Mouse (Mus musculus) intestine, postnatal 0 days (tissue): ENCODE measurements around the gene Nfatc2. TPM values are rescaled to one million over a fixed set of nuclear protein-coding genes. Genes with fewer than 3 reads are reported as not detected.

Experiments used
- ATAC-seq: fragments of 200-750 bp; cut with Nextera tagmentation; 2 replicates; pipeline ENCODE4 v1.8.0; 2017; ENCODE audit warnings: mild to moderate bottlenecking, moderate TSS enrichment, moderate library complexity
- H3K27ac ChIP-seq: fragments of 300-500 bp; sonication (generic); 2 replicates; pipeline ENCODE4 v1.5.1; 2014; ENCODE audit warnings: mild to moderate bottlenecking, low read depth, low read length, moderate library complexity
- H3K27me3 ChIP-seq: fragments of 300-500 bp; sonication (generic); replicated peaks from 2 replicates; pipeline ENCODE4 v1.6.1; 2014; ENCODE audit warnings: low read length, mixed read lengths; ENCODE audit not compliant: control insufficient read depth, insufficient read depth
- H3K36me3 ChIP-seq: fragments of 300-500 bp; sonication (generic); 2 replicates; pipeline ENCODE4 v1.6.1; 2014; ENCODE audit warnings: mild to moderate bottlenecking, moderate library complexity; ENCODE audit not compliant: control insufficient read depth, insufficient read depth
- H3K4me1 ChIP-seq: fragments of 300-500 bp; sonication (generic); replicated peaks from 2 replicates; pipeline ENCODE4 v1.6.1; 2014; ENCODE audit warnings: antibody characterized with exemption, low read length, mixed read lengths; ENCODE audit not compliant: control insufficient read depth, insufficient read depth
- H3K4me2 ChIP-seq: fragments of 300-500 bp; sonication (generic); replicated peaks from 2 replicates; pipeline ENCODE4 v1.6.1; 2014; ENCODE audit warnings: low read depth, mild to moderate bottlenecking, moderate library complexity
- H3K4me3 ChIP-seq: fragments of 300-500 bp; sonication (generic); 2 replicates; pipeline ENCODE4 v1.5.1; 2014; ENCODE audit warnings: low read depth, low read length
- H3K9ac ChIP-seq: fragments of 300-500 bp; sonication (generic); 2 replicates; pipeline ENCODE4 v1.6.1; 2014; ENCODE audit warnings: mild to moderate bottlenecking, low read depth, low read length
- H3K9me3 ChIP-seq: fragments of 300-500 bp; sonication (generic); 2 replicates; pipeline ENCODE4 v1.6.1; 2016; ENCODE audit warnings: mixed run types; ENCODE audit not compliant: control insufficient read depth
- CTCF ChIP-seq: sonication (generic); IDR thresholded peaks from 2 replicates; pipeline ENCODE4 v1.5.1; 2016; ENCODE audit warnings: low read depth, mild to moderate bottlenecking, control low read depth, antibody characterized with exemption, moderate library complexity
- WGBS: fragments of 180-500 bp; shearing (Covaris S2); extraction: QIAGEN DNeasy Blood & Tissue Kit; methylation state at CpG from one replicate; pipeline ENCODE4 v1.1.7; 2014; 5-methylcytosine and 5-hydroxymethylcytosine counted together
- polyA plus RNA-seq: library from polyadenylated mRNA; unstranded; fragments of >200 nt; fragmentation: Nextera tagmentation; extraction: Ambion mirVana; gene quantifications from 2 replicates; pipeline ENCODE4 v1.2.1, GENCODE M21; 2015

Nfatc2 gene
- polyA plus RNA-seq, 1 experiment from 2014 or later = 1.5 TPM

DNA sequence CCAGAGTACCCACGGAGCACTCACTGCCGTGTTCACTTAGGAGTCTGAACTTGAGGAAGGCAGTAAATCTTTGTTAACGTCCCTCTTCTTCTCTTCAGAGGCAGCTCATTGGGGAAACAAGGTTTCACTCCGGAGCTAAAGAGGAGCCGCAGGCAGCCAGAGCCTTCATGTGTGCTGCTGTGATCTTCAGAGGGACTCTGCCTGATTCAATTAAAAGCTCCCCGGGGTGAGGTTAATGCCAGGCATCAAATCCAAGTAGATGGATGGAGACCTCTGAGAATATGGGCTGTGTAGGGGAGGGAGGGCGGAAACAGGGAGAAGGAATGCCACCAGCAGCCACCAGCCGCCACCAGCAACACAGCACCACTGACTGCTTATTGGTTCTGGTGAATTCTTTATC lies 157.3 kb downstream of the Nfatc2 start:
- peaks cover 7% of the 10 kb centered on the region; the same call in 1 of the 2 replicates for H3K27me3 ChIP-seq
- ATAC-seq = no peak
- 44% methylated on average over 8 of the region's 8 CpGs for WGBS
- no peak overlapping the region for H3K27ac ChIP-seq
- no peaks in the 10 kb centered on the region for H3K36me3 ChIP-seq
- H3K9ac ChIP-seq = no peak overlapping the region
- no peak for TF ChIP-seq CTCF
- no peak overlapping the region for H3K4me3 ChIP-seq
- no peaks in the 10 kb centered on the region for H3K4me1 ChIP-seq
- H3K9me3 ChIP-seq = no peaks in the 10 kb centered on the region
- H3K4me2 ChIP-seq = no peak overlapping the region

DNA sequence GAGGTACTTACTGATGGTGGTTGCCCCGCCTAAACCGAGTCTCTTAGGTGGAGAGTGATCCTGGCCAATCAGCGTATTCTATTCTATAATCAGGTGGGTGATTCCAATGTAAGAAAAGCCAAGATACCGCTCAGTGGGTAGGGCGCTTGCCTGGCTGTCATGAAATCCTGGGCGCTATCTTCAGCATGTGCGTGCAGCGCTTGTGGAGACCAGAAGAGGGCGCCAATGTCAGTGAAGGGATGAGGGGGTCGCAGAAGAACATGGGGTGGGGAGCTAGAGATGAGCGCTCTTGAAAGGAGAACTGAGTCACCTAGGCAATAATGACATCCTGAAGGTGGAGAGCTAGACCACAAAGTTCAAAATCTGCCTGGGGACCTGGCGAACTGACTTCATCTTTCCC lies 160.0 kb downstream of the Nfatc2 start:
- Histone ChIP-seq H3K27me3 (peaks cover 7% of the 10 kb centered on the region; the same call in 1 of the 2 replicates), H3K4me2 (no peak overlapping the region), H3K4me3 (no peak overlapping the region), H3K27ac (no peak overlapping the region), H3K36me3 (no peaks in the 10 kb centered on the region), H3K9ac (no peak overlapping the region), H3K9me3 (no peaks in the 10 kb centered on the region), H3K4me1 (no peaks in the 10 kb centered on the region)
- ATAC-seq = no peak
- 90% methylated on average over 12 of the region's 12 CpGs for WGBS
- TF ChIP-seq CTCF = no peak

DNA sequence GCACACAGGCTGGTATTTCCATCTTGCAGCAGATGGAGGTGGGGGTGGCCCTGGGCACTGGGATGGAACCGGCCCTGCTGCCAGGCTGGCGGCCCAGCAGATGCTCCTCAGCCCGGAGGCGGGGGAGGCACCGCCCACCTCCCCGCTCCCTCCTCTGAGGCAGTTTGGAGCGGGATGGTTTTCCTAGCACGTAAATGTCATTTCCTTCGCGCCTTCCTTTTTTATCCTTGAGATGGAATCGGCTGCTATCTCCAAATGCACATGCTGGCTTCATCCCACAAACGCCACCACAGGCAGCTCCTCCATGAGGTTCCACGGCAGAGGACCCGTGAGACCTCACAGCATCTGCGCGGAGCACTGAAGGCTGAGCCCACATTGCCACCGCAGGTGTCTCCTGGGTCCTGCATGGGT lies 160.5 kb downstream of the Nfatc2 start:
- Histone ChIP-seq H3K4me2 (no peak overlapping the region), H3K9ac (no peak overlapping the region), H3K4me1 (no peaks in the 10 kb centered on the region), H3K27me3 (peaks cover 7% of the 10 kb centered on the region; the same call in 1 of the 2 replicates), H3K9me3 (no peaks in the 10 kb centered on the region), H3K36me3 (no peaks in the 10 kb centered on the region), H3K27ac (no peak overlapping the region), H3K4me3 (no peak overlapping the region)
- no peak for TF ChIP-seq CTCF
- 92% methylated on average over 17 of the region's 17 CpGs for WGBS
- no peak for ATAC-seq

DNA sequence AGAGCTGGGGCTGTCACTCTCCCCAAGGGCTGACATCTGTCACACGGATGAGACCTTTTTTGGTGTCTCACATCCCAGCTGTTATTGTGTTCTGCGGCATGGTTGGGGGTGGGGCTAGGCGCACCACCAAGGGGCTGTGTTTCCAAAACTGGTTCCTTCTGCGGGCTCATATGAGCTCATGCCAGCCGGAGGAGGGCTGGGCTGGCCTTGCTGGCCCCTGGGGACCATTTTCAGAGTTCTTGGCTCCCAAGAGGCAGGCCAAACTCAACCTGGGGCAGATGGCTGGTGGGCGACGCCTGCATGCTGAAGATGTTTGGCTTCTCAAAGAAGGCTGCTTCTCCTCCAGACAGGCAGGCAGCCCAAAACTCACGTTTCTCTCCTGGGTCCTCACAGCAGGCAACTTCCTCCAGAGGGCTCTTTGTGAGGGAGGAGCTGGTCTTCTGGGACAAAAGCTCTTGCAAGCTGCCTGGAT lies 162.4 kb downstream of the Nfatc2 start:
- Histone ChIP-seq H3K27me3 (no peaks in the 10 kb centered on the region), H3K36me3 (no peaks in the 10 kb centered on the region), H3K4me2 (no peak overlapping the region), H3K4me1 (no peaks in the 10 kb centered on the region), H3K9me3 (no peaks in the 10 kb centered on the region), H3K27ac (no peak overlapping the region), H3K9ac (no peak overlapping the region), H3K4me3 (no peak overlapping the region)
- no peak for ATAC-seq
- WGBS = 44% methylated on average over 8 of the region's 8 CpGs
- TF ChIP-seq CTCF = no peak

DNA sequence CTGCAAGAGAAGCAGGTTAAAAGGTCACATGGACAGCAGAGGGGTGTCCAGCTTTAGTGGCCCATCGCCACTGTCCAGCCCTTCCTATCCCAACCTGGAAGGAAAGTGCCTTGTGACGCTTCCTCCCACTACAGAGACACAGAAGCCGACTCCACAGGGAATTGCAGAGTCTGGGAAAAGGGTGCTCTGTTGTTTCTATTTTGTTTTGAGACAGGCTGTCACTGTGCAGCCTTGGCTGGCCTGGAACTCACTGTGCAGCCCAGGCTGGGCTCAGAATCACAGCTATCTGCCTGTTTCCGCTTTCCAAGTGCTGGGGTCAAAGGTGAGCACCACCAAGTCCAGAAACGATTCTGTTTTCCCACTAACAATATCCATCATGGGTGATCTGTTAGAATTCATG lies 167.3 kb downstream of the Nfatc2 start:
- no peak for ATAC-seq
- TF ChIP-seq CTCF = no peak

DNA sequence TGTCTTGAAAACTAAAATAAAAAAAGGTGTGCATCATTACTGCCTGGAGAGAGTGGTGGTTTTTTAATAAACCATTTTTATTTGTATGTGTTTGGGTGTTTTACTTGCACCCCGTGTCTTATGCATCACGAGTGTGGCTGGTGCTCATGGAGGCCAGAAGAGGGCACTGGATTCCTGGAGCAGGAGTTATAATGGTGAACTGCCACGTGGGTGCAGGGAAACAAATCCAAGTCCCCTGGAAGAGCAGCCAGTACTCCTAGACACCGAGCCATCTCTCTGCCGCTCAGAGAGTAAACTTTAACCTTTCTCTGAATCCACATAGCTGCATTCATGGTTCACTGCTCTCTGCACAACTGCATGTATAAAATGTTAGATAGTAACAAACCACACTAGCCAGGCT lies 168.1 kb downstream of the Nfatc2 start:
- Histone ChIP-seq H3K4me3 (no peak overlapping the region), H3K9ac (no peak overlapping the region), H3K9me3 (no peaks in the 10 kb centered on the region), H3K4me1 (no peaks in the 10 kb centered on the region), H3K36me3 (no peaks in the 10 kb centered on the region), H3K4me2 (no peak overlapping the region), H3K27ac (no peak overlapping the region), H3K27me3 (no peaks in the 10 kb centered on the region)
- peak; percentile 25; the same call in 1 of the 2 replicates for TF ChIP-seq CTCF
- ATAC-seq = no peak
- 56% methylated on average over 5 of the region's 5 CpGs for WGBS

More for the DNA sequence above, 167.3 kb downstream of the Nfatc2 start:
- no peak overlapping the region for H3K9ac ChIP-seq
- no peak overlapping the region for H3K4me3 ChIP-seq
- no peaks in the 10 kb centered on the region for H3K27me3 ChIP-seq
- H3K4me1 ChIP-seq = no peaks in the 10 kb centered on the region
- H3K36me3 ChIP-seq = no peaks in the 10 kb centered on the region
- 56% methylated on average over 5 of the region's 5 CpGs for WGBS
- no peak overlapping the region for H3K4me2 ChIP-seq
- no peak overlapping the region for H3K27ac ChIP-seq
- no peaks in the 10 kb centered on the region for H3K9me3 ChIP-seq

DNA sequence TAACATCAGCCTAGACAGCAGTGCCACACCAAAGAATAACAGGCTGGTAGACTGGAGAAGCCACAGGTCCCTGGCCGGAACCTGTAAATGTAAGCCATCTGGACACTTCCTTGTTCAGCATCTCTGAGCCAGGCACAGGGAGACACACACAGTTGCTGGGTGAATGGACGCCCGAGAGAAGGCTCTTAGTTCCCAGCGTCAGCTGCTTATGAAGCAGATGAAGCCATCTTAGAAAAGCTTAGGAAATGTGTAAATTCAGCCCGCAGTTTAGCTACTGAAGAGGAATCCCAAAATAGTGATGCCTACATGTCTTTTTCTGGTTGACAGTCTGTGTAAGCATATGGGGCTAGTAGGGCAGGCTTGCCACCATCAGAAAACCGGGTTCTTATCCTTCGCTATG lies 169.1 kb downstream of the Nfatc2 start:
- ATAC-seq = no peak
- Histone ChIP-seq H3K4me2 (no peak overlapping the region), H3K27ac (no peak overlapping the region), H3K9me3 (no peaks in the 10 kb centered on the region), H3K36me3 (no peaks in the 10 kb centered on the region), H3K27me3 (no peaks in the 10 kb centered on the region), H3K4me1 (no peaks in the 10 kb centered on the region), H3K4me3 (no peak overlapping the region), H3K9ac (no peak overlapping the region)
- no peak for TF ChIP-seq CTCF
- 92% methylated on average over 7 of the region's 7 CpGs for WGBS
